Mouse (Mus musculus): Measurements from ENCODE around the gene Etv2. TPM values are rescaled to one million over a fixed set of nuclear protein-coding genes. Genes with fewer than 3 reads are reported as not detected.

Etv2 gene
- polyA plus RNA-seq, 1 experiment from 2014 or later = not detected

Small RNA genes within 50 kb of the gene (microRNA-seq; reads per million reads assigned to microRNA genes)
- not detected for gene Mir3569

Other genes with a start within 250 kb of the Etv2 start
- 35.3 and 40.8 TPM in 2 replicates for gene Tyrobp, start 222.1 kb downstream of the Etv2 start, polyA plus RNA-seq (2015; fragmentation: Nextera tagmentation; extraction: Ambion mirVana)
- 1.0 TPM in 1 of 2 replicates, not detected in the other for gene Hcst, start 216.0 kb downstream of the Etv2 start, polyA plus RNA-seq (2015; fragmentation: Nextera tagmentation; extraction: Ambion mirVana)
- gene Nfkbid, start 214.1 kb downstream of the Etv2 start, polyA plus RNA-seq (2015; fragmentation: Nextera tagmentation; extraction: Ambion mirVana) = 1.9 and 2.8 TPM in 2 replicates
- gene Aplp1, start 190.3 kb downstream of the Etv2 start, polyA plus RNA-seq (2015; fragmentation: Nextera tagmentation; extraction: Ambion mirVana) = 528 and 571 TPM in 2 replicates
- 3.3 and 3.9 TPM in 2 replicates for gene Kirrel2, start 178.2 kb downstream of the Etv2 start, polyA plus RNA-seq (2015; fragmentation: Nextera tagmentation; extraction: Ambion mirVana)
- 0.77 and 1.0 TPM in 2 replicates for gene Nphs1, start 177.5 kb downstream of the Etv2 start, polyA plus RNA-seq (2015; fragmentation: Nextera tagmentation; extraction: Ambion mirVana)
- not detected in 2 replicates for gene Prodh2, start 142.2 kb downstream of the Etv2 start, polyA plus RNA-seq (2015; fragmentation: Nextera tagmentation; extraction: Ambion mirVana)
- 86.8 and 95.2 TPM in 2 replicates for gene Arhgap33, start 100.8 kb downstream of the Etv2 start, polyA plus RNA-seq (2015; fragmentation: Nextera tagmentation; extraction: Ambion mirVana)
- 6.6 TPM in 2 replicates for gene Hspb6, start 83.7 kb downstream of the Etv2 start, polyA plus RNA-seq (2015; fragmentation: Nextera tagmentation; extraction: Ambion mirVana)
- 6.7 and 8.6 TPM in 2 replicates for gene Proser3, start 83.6 kb downstream of the Etv2 start, polyA plus RNA-seq (2015; fragmentation: Nextera tagmentation; extraction: Ambion mirVana)
- 60.9 and 62.9 TPM in 2 replicates for gene Lin37, start 76.0 kb downstream of the Etv2 start, polyA plus RNA-seq (2015; fragmentation: Nextera tagmentation; extraction: Ambion mirVana)
- 92.6 and 113 TPM in 2 replicates for gene U2af1l4, start 72.6 kb downstream of the Etv2 start, polyA plus RNA-seq (2015; fragmentation: Nextera tagmentation; extraction: Ambion mirVana)
- 14.5 and 15.1 TPM in 2 replicates for gene Gm49396, start 72.5 kb downstream of the Etv2 start, polyA plus RNA-seq (2015; fragmentation: Nextera tagmentation; extraction: Ambion mirVana)
- gene Psenen, start 72.2 kb downstream of the Etv2 start, polyA plus RNA-seq (2015; fragmentation: Nextera tagmentation; extraction: Ambion mirVana) = 126 and 147 TPM in 2 replicates
- gene Igflr1, start 70.4 kb downstream of the Etv2 start, polyA plus RNA-seq (2015; fragmentation: Nextera tagmentation; extraction: Ambion mirVana) = 4.8 and 6.0 TPM in 2 replicates
- 9.0 and 9.9 TPM in 2 replicates for gene Kmt2b, start 47.1 kb downstream of the Etv2 start, polyA plus RNA-seq (2015; fragmentation: Nextera tagmentation; extraction: Ambion mirVana)
- 0.36 and 0.50 TPM in 2 replicates for gene Zbtb32, start 36.9 kb downstream of the Etv2 start, polyA plus RNA-seq (2015; fragmentation: Nextera tagmentation; extraction: Ambion mirVana)
- gene Upk1a, start 23.0 kb downstream of the Etv2 start, polyA plus RNA-seq (2015; fragmentation: Nextera tagmentation; extraction: Ambion mirVana) = 0.49 and 0.62 TPM in 2 replicates
- 1,295 and 1,305 TPM in 2 replicates for gene Cox6b1, start 9.7 kb downstream of the Etv2 start, polyA plus RNA-seq (2015; fragmentation: Nextera tagmentation; extraction: Ambion mirVana)
- gene Rbm42, start 14.5 kb upstream of the Etv2 start, polyA plus RNA-seq (2015; fragmentation: Nextera tagmentation; extraction: Ambion mirVana) = 137 and 142 TPM in 2 replicates
- 22.0 and 22.7 TPM in 2 replicates for gene Haus5, start 29.1 kb upstream of the Etv2 start, polyA plus RNA-seq (2015; fragmentation: Nextera tagmentation; extraction: Ambion mirVana)
- gene Pmis2, start 35.8 kb upstream of the Etv2 start, polyA plus RNA-seq (2015; fragmentation: Nextera tagmentation; extraction: Ambion mirVana) = not detected in 2 replicates
- not detected in 2 replicates for gene 2200002J24Rik, start 63.1 kb upstream of the Etv2 start, polyA plus RNA-seq (2015; fragmentation: Nextera tagmentation; extraction: Ambion mirVana)
- 0.80 and 1.6 TPM in 2 replicates for gene Atp4a, start 76.4 kb upstream of the Etv2 start, polyA plus RNA-seq (2015; fragmentation: Nextera tagmentation; extraction: Ambion mirVana)
- 253 and 272 TPM in 2 replicates for gene Tmem147, start 93.7 kb upstream of the Etv2 start, polyA plus RNA-seq (2015; fragmentation: Nextera tagmentation; extraction: Ambion mirVana)
- 1.6 and 2.9 TPM in 2 replicates for gene Gapdhs, start 107.8 kb upstream of the Etv2 start, polyA plus RNA-seq (2015; fragmentation: Nextera tagmentation; extraction: Ambion mirVana)
- 1.2 and 2.8 TPM in 2 replicates for gene Sbsn, start 115.6 kb upstream of the Etv2 start, polyA plus RNA-seq (2015; fragmentation: Nextera tagmentation; extraction: Ambion mirVana)
- 1.0 TPM in 1 of 2 replicates, not detected in the other for gene Dmkn, start 127.9 kb upstream of the Etv2 start, polyA plus RNA-seq (2015; fragmentation: Nextera tagmentation; extraction: Ambion mirVana)
- 0.85 TPM in 1 of 2 replicates, not detected in the other for gene Krtdap, start 152.0 kb upstream of the Etv2 start, polyA plus RNA-seq (2015; fragmentation: Nextera tagmentation; extraction: Ambion mirVana)
- gene Ffar2, start 187.9 kb upstream of the Etv2 start, polyA plus RNA-seq (2015; fragmentation: Nextera tagmentation; extraction: Ambion mirVana) = 0.32 TPM in 1 of 2 replicates, not detected in the other
- not detected in 2 replicates for gene Ffar3, start 220.3 kb upstream of the Etv2 start, polyA plus RNA-seq (2015; fragmentation: Nextera tagmentation; extraction: Ambion mirVana)
- not detected in 2 replicates for gene Ffar1, start 225.7 kb upstream of the Etv2 start, polyA plus RNA-seq (2015; fragmentation: Nextera tagmentation; extraction: Ambion mirVana)
- 0.43 TPM in 1 of 2 replicates, not detected in the other for gene Cd22, start 244.5 kb upstream of the Etv2 start, polyA plus RNA-seq (2015; fragmentation: Nextera tagmentation; extraction: Ambion mirVana)

All from neural tube, embryonic 13.5 days (tissue).